Mouse (Mus musculus) forebrain, postnatal 0 days (tissue): Measurements from ENCODE around the gene Zic1. TPM values are rescaled to one million over a fixed set of nuclear protein-coding genes. Genes with fewer than 3 reads are reported as not detected.

ENCODE experiments used
- ATAC-seq: fragments of 200-750 bp; cut with Nextera tagmentation; 2 replicates; pipeline ENCODE4 v1.8.0; 2017; ENCODE audit warnings: mild to moderate bottlenecking, moderate library complexity
- DNase-seq: peaks from one replicate; pipeline ENCODE4 v3.0.0-alpha.2; 2015
- H3K27ac ChIP-seq: fragments of 300-500 bp; sonication (generic); 2 replicates; pipeline ENCODE4 v1.5.1; 2014; ENCODE audit warnings: low read depth, mild to moderate bottlenecking, antibody characterized with exemption, low read length, moderate library complexity, mixed read lengths
- H3K27me3 ChIP-seq: fragments of 300-500 bp; sonication (generic); 2 replicates; pipeline ENCODE4 v1.6.1; 2014; ENCODE audit warnings: mild to moderate bottlenecking, low read length, mixed read lengths; ENCODE audit not compliant: insufficient read depth
- H3K36me3 ChIP-seq: fragments of 300-500 bp; sonication (generic); 2 replicates; pipeline ENCODE4 v1.6.1; 2014; ENCODE audit warnings: mild to moderate bottlenecking, moderate library complexity; ENCODE audit not compliant: insufficient read depth
- H3K4me1 ChIP-seq: fragments of 300-500 bp; sonication (generic); 2 replicates; pipeline ENCODE4 v1.6.1; 2014; ENCODE audit warnings: antibody characterized with exemption; ENCODE audit not compliant: insufficient read depth
- H3K4me2 ChIP-seq: fragments of 300-500 bp; sonication (generic); 2 replicates; pipeline ENCODE4 v1.6.1; 2014; ENCODE audit warnings: low read depth, mild to moderate bottlenecking, moderate library complexity
- H3K4me3 ChIP-seq: fragments of 300-500 bp; sonication (generic); 2 replicates; pipeline ENCODE4 v1.5.1; 2014; ENCODE audit warnings: low read depth, low read length, mixed read lengths
- H3K9ac ChIP-seq: fragments of 300-500 bp; sonication (generic); 2 replicates; pipeline ENCODE4 v1.6.1; 2014; ENCODE audit warnings: mild to moderate bottlenecking
- H3K9me3 ChIP-seq: fragments of 300-500 bp; sonication (generic); 2 replicates; pipeline ENCODE4 v1.6.1; 2016; ENCODE audit warnings: low read length
- CTCF ChIP-seq: sonication (generic); IDR thresholded peaks from 2 replicates; pipeline ENCODE4 v1.5.1; 2016; ENCODE audit warnings: antibody characterized with exemption, control low read depth, low read depth
- WGBS: fragments of 180-500 bp; shearing (Covaris S2); extraction: QIAGEN DNeasy Blood & Tissue Kit; methylation state at CpG from one replicate; pipeline ENCODE4 v1.1.7; 2014; 5-methylcytosine and 5-hydroxymethylcytosine counted together
- polyA plus RNA-seq: library from polyadenylated mRNA; unstranded; fragments of >200 nt; fragmentation: Nextera tagmentation; extraction: Ambion mirVana; gene quantifications from 2 replicates; pipeline ENCODE4 v1.2.1, GENCODE M21; 2015
- total RNA-seq: library from RNA; depleted of rRNA; stranded (reverse); fragments of >200 nt; gene quantifications from 2 replicates; pipeline ENCODE4 v1.2.3, GENCODE M21; 2014

The Zic1 gene
- total and polyA plus RNA-seq, 2 experiments from 2014 or later, result 8.9 to 127 TPM

DNA sequence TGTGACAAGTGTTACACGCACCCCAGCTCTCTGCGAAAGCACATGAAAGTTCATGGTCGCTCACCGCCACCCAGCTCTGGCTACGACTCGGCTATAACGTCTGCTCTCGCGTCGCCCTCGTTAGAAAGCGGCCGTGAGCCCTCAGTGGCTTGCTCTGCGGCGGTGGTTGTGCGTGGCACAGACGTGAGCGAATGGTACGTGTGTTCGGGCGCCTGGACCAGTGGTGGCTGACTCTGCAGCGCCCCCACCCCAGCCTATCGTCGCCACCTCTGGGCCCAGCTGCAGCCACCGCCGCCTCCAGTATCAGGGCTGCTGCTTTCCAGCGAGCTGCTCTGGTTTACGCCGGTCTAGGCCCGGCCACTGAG lies 18.5 kb upstream of the Zic1 start:
- Histone ChIP-seq H3K36me3 (no peaks in the 10 kb centered on the region), H3K27ac (peak overlapping the region; percentile 80), H3K27me3 (peaks cover 77% of the 10 kb centered on the region), H3K4me2 (peak overlapping the region; percentile 58; the same call in 1 of the 2 replicates), H3K4me3 (peak overlapping the region; percentile 1; the same call in 1 of the 2 replicates), H3K9me3 (no peaks in the 10 kb centered on the region), H3K9ac (no peak overlapping the region), H3K4me1 (no peaks in the 10 kb centered on the region)
- TF ChIP-seq CTCF, result no peak
- no peak for DNase-seq
- ATAC-seq, result peak; percentile 17
- 6% methylated on average over 30 of the region's 30 CpGs for WGBS

DNA sequence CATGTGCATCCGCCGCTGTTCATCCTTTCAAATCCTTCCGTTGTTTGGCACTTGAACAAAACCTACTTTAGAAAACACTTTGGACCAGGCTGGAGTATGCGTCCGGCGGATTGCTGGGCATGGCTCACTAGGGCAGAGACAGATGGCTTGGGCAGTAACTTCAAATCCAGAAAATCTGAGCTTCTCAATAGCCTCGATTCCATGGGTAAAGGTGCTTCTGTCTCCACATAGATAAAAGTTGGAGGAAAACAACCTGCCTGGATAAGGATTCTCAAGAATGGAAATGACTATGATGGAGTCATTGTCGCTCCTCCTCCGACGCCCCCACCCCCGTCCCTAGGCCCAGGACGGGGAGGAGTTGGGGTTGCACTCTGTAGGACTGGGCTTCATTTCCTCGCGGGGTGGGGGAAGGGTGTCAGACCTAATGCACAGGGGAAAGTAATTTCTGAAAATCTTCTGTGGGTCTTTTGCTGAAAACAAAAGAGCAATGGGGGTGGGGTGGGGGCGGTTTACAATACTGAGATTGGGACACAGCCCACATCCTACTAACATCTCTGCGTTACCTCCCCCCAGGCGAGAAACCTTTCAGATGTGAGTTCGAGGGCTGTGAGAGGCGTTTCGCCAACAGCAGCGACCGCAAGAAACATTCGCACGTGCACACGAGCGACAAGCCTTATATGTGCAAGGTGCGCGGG lies 18.0 kb upstream of the Zic1 start:
- H3K9ac ChIP-seq, result no peak overlapping the region
- 5% methylated on average over 28 of the region's 28 CpGs for WGBS
- peak overlapping the region; percentile 80 for H3K27ac ChIP-seq
- ATAC-seq (no peak), DNase-seq (peak; percentile 59)
- H3K4me2 ChIP-seq, result peak overlapping the region; percentile 58
- no peaks in the 10 kb centered on the region for H3K36me3 ChIP-seq
- 0 out of 2 replicates have a peak overlapping the region, but pooled peaks have one; percentile 1 for H3K4me3 ChIP-seq
- H3K4me1 ChIP-seq, result no peaks in the 10 kb centered on the region
- TF ChIP-seq CTCF, result no peak
- H3K9me3 ChIP-seq, result no peaks in the 10 kb centered on the region
- peaks cover 77% of the 10 kb centered on the region for H3K27me3 ChIP-seq

DNA sequence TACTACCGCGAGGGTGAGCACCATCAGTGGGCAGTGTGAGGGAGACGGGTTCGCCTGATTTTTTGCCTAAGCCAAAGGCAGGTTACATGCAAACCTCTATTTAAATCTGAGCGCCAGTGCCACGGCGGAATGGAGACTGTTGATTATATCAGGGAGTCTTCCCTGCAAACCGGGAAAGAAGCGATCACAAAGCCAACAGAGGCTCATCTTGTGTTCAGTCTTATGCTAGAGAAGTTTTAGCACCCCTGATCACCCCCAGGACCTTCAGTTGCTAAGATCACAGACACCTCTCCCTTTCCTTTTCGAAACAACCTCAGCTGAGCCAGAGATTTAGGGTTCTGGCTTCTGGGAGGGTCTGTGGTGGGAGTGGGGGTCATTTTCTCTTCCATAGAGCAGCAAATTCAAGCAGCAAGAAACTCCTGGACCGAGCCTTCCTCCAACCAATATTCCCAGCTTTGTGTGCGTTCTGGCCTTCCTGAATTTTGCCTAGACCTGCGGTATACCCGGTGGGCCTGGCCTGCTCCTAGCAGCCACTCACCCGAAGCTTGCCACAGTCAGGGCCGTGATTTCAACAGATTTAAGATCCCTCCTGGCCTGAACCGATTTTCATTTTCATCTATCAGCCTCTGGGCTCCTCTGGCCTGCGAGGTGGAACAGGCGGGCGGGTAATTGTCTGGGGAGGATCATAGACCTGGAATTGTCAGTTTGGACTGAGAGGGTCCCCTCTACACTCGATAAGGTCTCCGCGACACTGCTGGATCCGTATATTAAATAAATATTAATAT lies 17.1 kb upstream of the Zic1 start:
- no peak for TF ChIP-seq CTCF
- peak; percentile 55 for DNase-seq
- H3K4me3 ChIP-seq, result no peak overlapping the region
- peak overlapping the region; percentile 33; the same call in 1 of the 2 replicates for H3K9ac ChIP-seq
- H3K4me1 ChIP-seq, result no peaks in the 10 kb centered on the region
- H3K27ac ChIP-seq, result peak overlapping the region; percentile 80
- peak overlapping the region; percentile 58 for H3K4me2 ChIP-seq
- H3K36me3 ChIP-seq, result no peaks in the 10 kb centered on the region
- no peak for ATAC-seq
- WGBS, result 20% methylated on average over 24 of the region's 24 CpGs
- no peaks in the 10 kb centered on the region for H3K9me3 ChIP-seq
- peaks cover 79% of the 10 kb centered on the region for H3K27me3 ChIP-seq

DNA sequence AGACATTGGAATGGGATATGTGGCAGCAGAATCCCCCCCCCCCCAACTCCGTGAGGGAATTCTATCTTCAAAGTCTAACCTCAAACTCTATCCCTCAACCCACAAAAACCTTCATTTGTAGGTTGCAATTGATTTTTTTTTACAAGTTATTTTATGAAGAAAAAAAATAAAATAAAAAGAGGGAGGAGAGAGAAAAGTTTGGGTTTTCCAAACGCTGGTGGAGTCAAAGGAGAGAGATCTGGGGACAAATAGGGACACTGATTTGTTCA lies 16.4 kb upstream of the Zic1 start:
- H3K36me3 ChIP-seq, result no peaks in the 10 kb centered on the region
- DNase-seq, result no peak
- peak overlapping the region; percentile 55; the same call in 1 of the 2 replicates for H3K9ac ChIP-seq
- no peaks in the 10 kb centered on the region for H3K4me1 ChIP-seq
- 19% methylated on average over 2 of the region's 2 CpGs for WGBS
- H3K4me2 ChIP-seq, result peak overlapping the region; percentile 58
- peaks cover 79% of the 10 kb centered on the region for H3K27me3 ChIP-seq
- TF ChIP-seq CTCF, result no peak
- peak overlapping the region; percentile 35 for H3K4me3 ChIP-seq
- ATAC-seq, result no peak
- peak overlapping the region; percentile 80 for H3K27ac ChIP-seq
- no peaks in the 10 kb centered on the region for H3K9me3 ChIP-seq

DNA sequence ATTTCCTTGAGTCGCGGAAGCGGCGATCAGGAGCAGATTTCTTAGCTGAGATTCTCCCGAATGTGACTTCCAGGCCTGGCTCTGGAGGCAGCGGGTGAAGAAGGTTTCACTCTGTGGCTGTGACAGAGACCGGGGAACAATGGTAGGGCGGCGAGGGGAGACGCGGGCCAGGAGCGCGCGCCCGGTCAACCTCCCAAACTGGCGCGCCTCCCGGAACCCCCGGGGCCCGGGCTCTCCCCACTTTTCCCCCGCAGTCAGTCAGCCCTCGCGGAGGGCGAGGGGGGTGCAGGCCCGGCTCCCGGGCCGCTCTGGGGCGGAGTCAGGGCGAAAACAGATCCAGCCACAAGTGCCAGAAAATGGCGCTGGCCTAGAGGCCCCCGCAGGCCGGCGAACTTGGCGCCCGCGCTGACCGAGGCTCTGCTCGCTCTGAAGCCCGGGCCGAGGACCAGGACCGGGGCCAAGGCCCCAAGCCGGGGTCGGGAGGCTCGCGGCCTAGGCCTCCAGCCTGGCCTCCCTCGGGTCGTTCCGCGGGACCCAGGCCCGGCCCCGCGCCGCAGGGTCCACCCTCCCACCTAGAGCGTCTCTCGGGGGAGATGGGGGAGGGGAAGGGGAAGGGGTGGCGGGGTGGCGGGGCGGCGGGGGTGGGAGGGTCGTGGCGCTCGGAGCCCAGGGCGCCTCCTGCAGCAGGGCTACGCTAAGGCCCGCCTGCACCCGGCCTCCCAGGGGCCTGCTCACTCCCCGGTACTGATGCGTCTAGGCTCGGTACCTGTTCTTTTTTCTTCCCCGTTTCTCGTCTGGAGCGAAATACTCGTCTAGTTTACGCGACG lies 15.9 kb upstream of the Zic1 start:
- Histone ChIP-seq H3K4me2 (peak overlapping the region; percentile 58), H3K4me1 (no peaks in the 10 kb centered on the region), H3K4me3 (peak overlapping the region; percentile 35), H3K27ac (peak overlapping the region; percentile 80), H3K9ac (peak overlapping the region; percentile 55), H3K27me3 (peaks cover 79% of the 10 kb centered on the region), H3K36me3 (no peaks in the 10 kb centered on the region), H3K9me3 (no peaks in the 10 kb centered on the region)
- DNase-seq (peak; percentile 73), ATAC-seq (peak; percentile 78)
- WGBS, result under 1% methylated on average over 71 of the region's 76 CpGs
- TF ChIP-seq CTCF, result no peak

DNA sequence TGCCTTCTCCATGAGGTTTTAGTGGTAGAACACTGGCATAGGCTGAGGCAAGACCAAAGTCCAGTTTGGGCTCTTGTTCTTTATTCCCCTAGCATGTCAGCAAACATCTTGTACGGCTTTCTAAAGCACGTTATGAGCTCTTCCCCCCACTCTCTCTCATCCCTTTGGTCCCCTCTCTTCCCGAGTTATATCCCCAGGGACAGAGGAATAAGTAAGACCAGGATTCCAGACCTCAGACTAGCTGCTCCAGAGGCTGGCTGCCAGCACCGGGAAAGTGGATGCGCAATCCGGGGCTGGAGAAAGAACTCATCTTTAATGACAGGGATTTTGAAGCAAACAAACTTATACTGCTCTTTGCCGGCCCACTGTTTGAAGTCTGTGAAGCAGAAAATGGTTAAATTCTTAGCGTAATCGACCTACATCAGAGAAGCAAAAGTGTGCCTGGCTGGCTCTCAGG lies 14.9 kb upstream of the Zic1 start:
- no peak for ATAC-seq
- 7% methylated on average over 9 of the region's 9 CpGs for WGBS
- H3K27ac ChIP-seq, result peak overlapping the region; percentile 68
- DNase-seq, result peak; percentile 58
- peak overlapping the region; percentile 58 for H3K4me2 ChIP-seq
- H3K36me3 ChIP-seq, result no peaks in the 10 kb centered on the region
- peaks cover 77% of the 10 kb centered on the region for H3K27me3 ChIP-seq
- H3K4me3 ChIP-seq, result peak overlapping the region; percentile 20
- TF ChIP-seq CTCF, result no peak
- H3K4me1 ChIP-seq, result no peaks in the 10 kb centered on the region
- H3K9me3 ChIP-seq, result no peaks in the 10 kb centered on the region
- peak overlapping the region; percentile 55 for H3K9ac ChIP-seq
